Mouse (Mus musculus) fibroblast of lung, adult 2 months (primary cell): ENCODE data around the gene 4930467E23Rik.
"Not testable (repeated sequence)": the region's sequence is repeated elsewhere in the genome, so short reads cannot be mapped to it uniquely, and the experiment has no call there.

Experiments used
- DNase-seq: peaks from one replicate; pipeline ENCODE4 v3.0.0-alpha.2; 2011; ENCODE audit warnings: low read depth

The 4930467E23Rik gene

GRCm38 (mm10) chr8:19711171-19711860 lies 18.1 kb upstream of the 4930467E23Rik start:
- not testable (repeated sequence) for DNase-seq

- not testable (repeated sequence) for DNase-seq
Measured at GRCm38 (mm10) chr8:19712227-19712750, 17.1 kb upstream of the 4930467E23Rik start.

- not testable (repeated sequence) for DNase-seq
Measured at GRCm38 (mm10) chr8:19712816-19713215, 16.6 kb upstream of the 4930467E23Rik start.

GRCm38 (mm10) chr8:19713232-19713834 lies 16.0 kb upstream of the 4930467E23Rik start:
- DNase-seq = not testable (repeated sequence)

GRCm38 (mm10) chr8:19714426-19714825 lies 14.9 kb upstream of the 4930467E23Rik start:
- DNase-seq = not testable (repeated sequence)

- not testable (repeated sequence) for DNase-seq
Measured at GRCm38 (mm10) chr8:19715266-19715665, 14.1 kb upstream of the 4930467E23Rik start.

GRCm38 (mm10) chr8:19717851-19718250 lies 11.5 kb upstream of the 4930467E23Rik start:
- DNase-seq = not testable (repeated sequence)

- not testable (repeated sequence) for DNase-seq
Measured at GRCm38 (mm10) chr8:19719513-19719912, 9.9 kb upstream of the 4930467E23Rik start.

- DNase-seq = not testable (repeated sequence)
Measured at GRCm38 (mm10) chr8:19724871-19725270, 4.5 kb upstream of the 4930467E23Rik start.

- not testable (repeated sequence) for DNase-seq
Measured at GRCm38 (mm10) chr8:19751773-19752172, 22.4 kb downstream of the 4930467E23Rik start.

GRCm38 (mm10) chr8:19754178-19754577 lies 24.8 kb downstream of the 4930467E23Rik start:
- not testable (repeated sequence) for DNase-seq

GRCm38 (mm10) chr8:19754961-19755360 lies 25.6 kb downstream of the 4930467E23Rik start:
- DNase-seq = not testable (repeated sequence)

GRCm38 (mm10) chr8:19761660-19762059 lies 32.3 kb downstream of the 4930467E23Rik start:
- not testable (repeated sequence) for DNase-seq

- DNase-seq = not testable (repeated sequence)
Measured at GRCm38 (mm10) chr8:19762860-19763592, 33.6 kb downstream of the 4930467E23Rik start.

GRCm38 (mm10) chr8:19765531-19765930 lies 36.2 kb downstream of the 4930467E23Rik start:
- not testable (repeated sequence) for DNase-seq

GRCm38 (mm10) chr8:19773461-19773860 lies 44.1 kb downstream of the 4930467E23Rik start:
- not testable (repeated sequence) for DNase-seq

GRCm38 (mm10) chr8:19776311-19776710 lies 46.9 kb downstream of the 4930467E23Rik start:
- DNase-seq = not testable (repeated sequence)

GRCm38 (mm10) chr8:19777500-19777899 lies 48.1 kb downstream of the 4930467E23Rik start:
- DNase-seq = not testable (repeated sequence)

GRCm38 (mm10) chr8:19778126-19778525 lies 48.8 kb downstream of the 4930467E23Rik start:
- DNase-seq = not testable (repeated sequence)

- not testable (repeated sequence) for DNase-seq
Measured at GRCm38 (mm10) chr8:19778891-19779290, 49.5 kb downstream of the 4930467E23Rik start.

GRCm38 (mm10) chr8:19780212-19780611 lies 50.8 kb downstream of the 4930467E23Rik start:
- DNase-seq = not testable (repeated sequence)

- not testable (repeated sequence) for DNase-seq
Measured at GRCm38 (mm10) chr8:19780658-19781057, 51.3 kb downstream of the 4930467E23Rik start.
